Mouse (Mus musculus): ENCODE data around the gene Rtn3. TPM values are rescaled to one million over a fixed set of nuclear protein-coding genes. Genes with fewer than 3 reads are reported as not detected.

Gene Rtn3
- polyA plus RNA-seq (2014; fragmentation: Nextera tagmentation; extraction: Ambion mirVana), result 127 and 131 TPM in 2 replicates

GRCm38 (mm10) chr19:7482599-7483511, at the start of gene Rtn3:
Rtn3 (minus strand) TSS chr19:7483281.
- under 1% methylated on average over 79 of the region's 80 CpGs for WGBS
- peaks cover 3% of the 10 kb centered on the region; the same call in 1 of the 2 replicates for H3K4me1 ChIP-seq (ENCODE audit: control insufficient read depth, insufficient read depth, low read length)
- H3K9me3 ChIP-seq (ENCODE audit: control insufficient read depth, low read length), result no peaks in the 10 kb centered on the region
- peak within 1 kb of the TSS; percentile 91 for H3K9ac ChIP-seq (ENCODE audit: low read depth, low read length)
- no peaks in the 10 kb centered on the region for H3K36me3 ChIP-seq (ENCODE audit: control insufficient read depth, insufficient read depth, low read length)
- peak; percentile 95 for ATAC-seq (ENCODE audit: low FRiP score, low TSS enrichment)
- H3K4me2 ChIP-seq (replicated peaks; ENCODE audit: low read depth, low read length), result peak within 1 kb of the TSS; percentile 65
- H3K4me3 ChIP-seq (ENCODE audit: low read length), result peak within 1 kb of the TSS; percentile 71
- H3K27ac ChIP-seq (ENCODE audit: low read depth, low read length), result peak within 1 kb of the TSS; percentile 97
- no peaks in the 10 kb centered on the region for H3K27me3 ChIP-seq (ENCODE audit: control insufficient read depth, insufficient read depth, low read length)

- 89% methylated on average over 5 of the region's 5 CpGs for WGBS
- H3K4me1 ChIP-seq (ENCODE audit: control insufficient read depth, insufficient read depth, low read length), result no peaks in the 10 kb centered on the region
- no peak overlapping the region for H3K9ac ChIP-seq (ENCODE audit: low read depth, low read length)
- no peaks in the 10 kb centered on the region for H3K27me3 ChIP-seq (ENCODE audit: control insufficient read depth, insufficient read depth, low read length)
- H3K36me3 ChIP-seq (ENCODE audit: control insufficient read depth, insufficient read depth, low read length), result peaks cover 52% of the 10 kb centered on the region
- no peaks in the 10 kb centered on the region for H3K9me3 ChIP-seq (ENCODE audit: control insufficient read depth, low read length)
- H3K4me3 ChIP-seq (ENCODE audit: low read length), result no peak overlapping the region
- H3K4me2 ChIP-seq (replicated peaks; ENCODE audit: low read depth, low read length), result no peak overlapping the region
- H3K27ac ChIP-seq (ENCODE audit: low read depth, low read length), result no peak overlapping the region
- ATAC-seq (ENCODE audit: low FRiP score, low TSS enrichment), result no peak
These were observed 48.8 kb upstream of the Rtn3 start for GRCm38 (mm10) chr19:7531906-7532305.

GRCm38 (mm10) chr19:7528639-7529428, 45.8 kb upstream of the Rtn3 start:
- Histone ChIP-seq H3K4me2 (replicated peaks; ENCODE audit: low read depth, low read length) (no peak overlapping the region), H3K9ac (ENCODE audit: low read depth, low read length) (no peak overlapping the region), H3K27ac (ENCODE audit: low read depth, low read length) (no peak overlapping the region), H3K4me1 (ENCODE audit: control insufficient read depth, insufficient read depth, low read length) (no peaks in the 10 kb centered on the region), H3K27me3 (ENCODE audit: control insufficient read depth, insufficient read depth, low read length) (no peaks in the 10 kb centered on the region), H3K9me3 (ENCODE audit: control insufficient read depth, low read length) (no peaks in the 10 kb centered on the region), H3K4me3 (ENCODE audit: low read length) (no peak overlapping the region), H3K36me3 (ENCODE audit: control insufficient read depth, insufficient read depth, low read length) (peaks cover 47% of the 10 kb centered on the region)
- 54% methylated on average over 7 of the region's 7 CpGs for WGBS
- peak; percentile 60; the same call in 1 of the 2 replicates for ATAC-seq (ENCODE audit: low FRiP score, low TSS enrichment)

GRCm38 (mm10) chr19:7524879-7525278, 41.8 kb upstream of the Rtn3 start:
- Histone ChIP-seq H3K27ac (ENCODE audit: low read depth, low read length) (no peak overlapping the region), H3K27me3 (ENCODE audit: control insufficient read depth, insufficient read depth, low read length) (no peaks in the 10 kb centered on the region), H3K9ac (ENCODE audit: low read depth, low read length) (no peak overlapping the region), H3K36me3 (ENCODE audit: control insufficient read depth, insufficient read depth, low read length) (peaks cover 44% of the 10 kb centered on the region), H3K9me3 (ENCODE audit: control insufficient read depth, low read length) (peaks cover 6% of the 10 kb centered on the region), H3K4me3 (ENCODE audit: low read length) (no peak overlapping the region), H3K4me2 (replicated peaks; ENCODE audit: low read depth, low read length) (no peak overlapping the region), H3K4me1 (ENCODE audit: control insufficient read depth, insufficient read depth, low read length) (no peaks in the 10 kb centered on the region)
- WGBS, result 61% methylated on average over 3 of the region's 3 CpGs
- ATAC-seq (ENCODE audit: low FRiP score, low TSS enrichment), result no peak

- Histone ChIP-seq H3K27ac (ENCODE audit: low read depth, low read length) (no peak overlapping the region), H3K36me3 (ENCODE audit: control insufficient read depth, insufficient read depth, low read length) (peaks cover 42% of the 10 kb centered on the region), H3K4me1 (ENCODE audit: control insufficient read depth, insufficient read depth, low read length) (no peaks in the 10 kb centered on the region), H3K9me3 (ENCODE audit: control insufficient read depth, low read length) (peaks cover 6% of the 10 kb centered on the region), H3K4me3 (ENCODE audit: low read length) (no peak overlapping the region), H3K9ac (ENCODE audit: low read depth, low read length) (no peak overlapping the region), H3K4me2 (replicated peaks; ENCODE audit: low read depth, low read length) (no peak overlapping the region), H3K27me3 (ENCODE audit: control insufficient read depth, insufficient read depth, low read length) (no peaks in the 10 kb centered on the region)
- ATAC-seq (ENCODE audit: low FRiP score, low TSS enrichment), result no peak
These were observed 40.7 kb upstream of the Rtn3 start for GRCm38 (mm10) chr19:7523781-7524180.

GRCm38 (mm10) chr19:7523292-7523691, 40.2 kb upstream of the Rtn3 start:
- Histone ChIP-seq H3K4me2 (replicated peaks; ENCODE audit: low read depth, low read length) (no peak overlapping the region), H3K9ac (ENCODE audit: low read depth, low read length) (no peak overlapping the region), H3K27ac (ENCODE audit: low read depth, low read length) (no peak overlapping the region), H3K9me3 (ENCODE audit: control insufficient read depth, low read length) (peaks cover 6% of the 10 kb centered on the region), H3K4me1 (ENCODE audit: control insufficient read depth, insufficient read depth, low read length) (no peaks in the 10 kb centered on the region), H3K4me3 (ENCODE audit: low read length) (no peak overlapping the region), H3K27me3 (ENCODE audit: control insufficient read depth, insufficient read depth, low read length) (no peaks in the 10 kb centered on the region), H3K36me3 (ENCODE audit: control insufficient read depth, insufficient read depth, low read length) (peaks cover 47% of the 10 kb centered on the region)
- ATAC-seq (ENCODE audit: low FRiP score, low TSS enrichment), result no peak
- WGBS, result 94% methylated on average over 1 of the region's 1 CpGs

GRCm38 (mm10) chr19:7522856-7523255, 39.8 kb upstream of the Rtn3 start:
- H3K27me3 ChIP-seq (ENCODE audit: control insufficient read depth, insufficient read depth, low read length), result no peaks in the 10 kb centered on the region
- peaks cover 6% of the 10 kb centered on the region for H3K9me3 ChIP-seq (ENCODE audit: control insufficient read depth, low read length)
- H3K4me1 ChIP-seq (ENCODE audit: control insufficient read depth, insufficient read depth, low read length), result no peaks in the 10 kb centered on the region
- peaks cover 48% of the 10 kb centered on the region for H3K36me3 ChIP-seq (ENCODE audit: control insufficient read depth, insufficient read depth, low read length)
- no peak overlapping the region for H3K4me3 ChIP-seq (ENCODE audit: low read length)
- H3K27ac ChIP-seq (ENCODE audit: low read depth, low read length), result no peak overlapping the region
- H3K4me2 ChIP-seq (replicated peaks; ENCODE audit: low read depth, low read length), result no peak overlapping the region
- ATAC-seq (ENCODE audit: low FRiP score, low TSS enrichment), result no peak
- 100% methylated on average over 2 of the region's 2 CpGs for whole genome bisulfite sequencing
- H3K9ac ChIP-seq (ENCODE audit: low read depth, low read length), result no peak overlapping the region

GRCm38 (mm10) chr19:7521619-7522018, 38.5 kb upstream of the Rtn3 start:
- Histone ChIP-seq H3K36me3 (ENCODE audit: control insufficient read depth, insufficient read depth, low read length) (peaks cover 47% of the 10 kb centered on the region), H3K27me3 (ENCODE audit: control insufficient read depth, insufficient read depth, low read length) (no peaks in the 10 kb centered on the region), H3K4me3 (ENCODE audit: low read length) (no peak overlapping the region), H3K4me1 (ENCODE audit: control insufficient read depth, insufficient read depth, low read length) (no peaks in the 10 kb centered on the region), H3K4me2 (replicated peaks; ENCODE audit: low read depth, low read length) (no peak overlapping the region), H3K9ac (ENCODE audit: low read depth, low read length) (no peak overlapping the region), H3K27ac (ENCODE audit: low read depth, low read length) (no peak overlapping the region), H3K9me3 (ENCODE audit: control insufficient read depth, low read length) (peaks cover 6% of the 10 kb centered on the region)
- WGBS, result 98% methylated on average over 3 of the region's 3 CpGs
- ATAC-seq (ENCODE audit: low FRiP score, low TSS enrichment), result no peak

- H3K9ac ChIP-seq (ENCODE audit: low read depth, low read length), result no peak overlapping the region
- peaks cover 35% of the 10 kb centered on the region; the same call in 1 of the 2 replicates for H3K36me3 ChIP-seq (ENCODE audit: control insufficient read depth, insufficient read depth, low read length)
- no peak overlapping the region for H3K4me3 ChIP-seq (ENCODE audit: low read length)
- 87% methylated on average over 1 of the region's 1 CpGs for WGBS
- no peaks in the 10 kb centered on the region for H3K9me3 ChIP-seq (ENCODE audit: control insufficient read depth, low read length)
- no peak for ATAC-seq (ENCODE audit: low FRiP score, low TSS enrichment)
- no peak overlapping the region for H3K27ac ChIP-seq (ENCODE audit: low read depth, low read length)
- H3K4me2 ChIP-seq (replicated peaks; ENCODE audit: low read depth, low read length), result no peak overlapping the region
- H3K27me3 ChIP-seq (ENCODE audit: control insufficient read depth, insufficient read depth, low read length), result no peaks in the 10 kb centered on the region
- H3K4me1 ChIP-seq (ENCODE audit: control insufficient read depth, insufficient read depth, low read length), result no peaks in the 10 kb centered on the region
These were observed 33.4 kb upstream of the Rtn3 start for GRCm38 (mm10) chr19:7516437-7516836.

All from kidney, embryonic 14.5 days (tissue).